Mouse (Mus musculus) midbrain, embryonic 14.5 days (tissue): Measurements from ENCODE around the gene R3hdm2. TPM values are rescaled to one million over a fixed set of nuclear protein-coding genes. Genes with fewer than 3 reads are reported as not detected.

ENCODE experiments used
- ATAC-seq: fragments of 200-750 bp; cut with Nextera tagmentation; 2 replicates; pipeline ENCODE4 v1.8.0; 2017; ENCODE audit warnings: moderate number of reproducible peaks, moderate library complexity; ENCODE audit not compliant: low FRiP score, low TSS enrichment
- DNase-seq: peaks from one replicate; pipeline ENCODE4 v3.0.0-alpha.2; 2015
- H3K27ac ChIP-seq: fragments of 300-500 bp; sonication (generic); replicated peaks from 2 replicates; pipeline ENCODE4 v1.5.1; 2014; ENCODE audit warnings: mild to moderate bottlenecking, low read depth, low read length, moderate library complexity
- H3K27me3 ChIP-seq: fragments of 300-500 bp; sonication (generic); 2 replicates; pipeline ENCODE4 v1.6.1; 2014; ENCODE audit warnings: low read length, control low read depth, mixed read lengths; ENCODE audit not compliant: control insufficient read depth, insufficient read depth
- H3K36me3 ChIP-seq: fragments of 300-500 bp; sonication (generic); 2 replicates; pipeline ENCODE4 v1.6.1; 2014; ENCODE audit warnings: low read length, control low read depth; ENCODE audit not compliant: control insufficient read depth, insufficient read depth
- H3K4me1 ChIP-seq: fragments of 300-500 bp; sonication (generic); 2 replicates; pipeline ENCODE4 v1.6.1; 2014; ENCODE audit warnings: mild to moderate bottlenecking, antibody characterized with exemption, low read length, control low read depth; ENCODE audit not compliant: control insufficient read depth, insufficient read depth
- H3K4me2 ChIP-seq: fragments of 300-500 bp; sonication (generic); 2 replicates; pipeline ENCODE4 v1.6.1; 2014; ENCODE audit warnings: mild to moderate bottlenecking, low read length, moderate library complexity
- H3K4me3 ChIP-seq: fragments of 300-500 bp; sonication (generic); replicated peaks from 2 replicates; pipeline ENCODE4 v1.5.1; 2014; ENCODE audit warnings: low read depth, low read length
- H3K9ac ChIP-seq: fragments of 300-500 bp; sonication (generic); replicated peaks from 2 replicates; pipeline ENCODE4 v1.6.1; 2014; ENCODE audit warnings: mild to moderate bottlenecking, low read length, moderate library complexity
- H3K9me3 ChIP-seq: fragments of 300-500 bp; sonication (generic); 2 replicates; pipeline ENCODE4 v1.6.1; 2016; ENCODE audit warnings: low read length, control low read depth, mixed read lengths; ENCODE audit not compliant: control insufficient read depth
- WGBS: fragments of 180-500 bp; shearing (Covaris S2); extraction: QIAGEN DNeasy Blood & Tissue Kit; methylation state at CpG from one replicate; pipeline ENCODE4 v1.1.7; 2014; 5-methylcytosine and 5-hydroxymethylcytosine counted together
- polyA plus RNA-seq: library from polyadenylated mRNA; unstranded; fragments of >200 nt; fragmentation: Nextera tagmentation; extraction: Ambion mirVana; gene quantifications from 2 replicates; pipeline ENCODE4 v1.2.1, GENCODE M21; 2014

Gene R3hdm2
- polyA plus RNA-seq, 1 experiment from 2014 or later: 34.0 TPM

- Histone ChIP-seq H3K9me3 (no peaks in the 10 kb centered on the region), H3K4me1 (0 out of 2 replicates have a peak, but pooled peaks cover 6% of the 10 kb centered on the region), H3K36me3 (no peaks in the 10 kb centered on the region), H3K4me3 (no peak overlapping the region), H3K4me2 (0 out of 2 replicates have a peak overlapping the region, but pooled peaks have one; percentile 45), H3K9ac (no peak overlapping the region), H3K27ac (no peak overlapping the region), H3K27me3 (no peaks in the 10 kb centered on the region)
- DNase-seq: no peak
- 86% methylated on average over 8 of the region's 8 CpGs for WGBS
- ATAC-seq: no peak
Measured at GRCm38 (mm10) chr10:127351285-127351595, 28.9 kb upstream of the R3hdm2 start.

GRCm38 (mm10) chr10:127351719-127352118 lies 28.4 kb upstream of the R3hdm2 start:
- H3K4me2 ChIP-seq: no peak overlapping the region
- 77% methylated on average over 8 of the region's 8 CpGs for WGBS
- DNase-seq: no peak

GRCm38 (mm10) chr10:127352187-127352586 lies 27.9 kb upstream of the R3hdm2 start:
- H3K27ac ChIP-seq: no peak overlapping the region
- no peaks in the 10 kb centered on the region for H3K27me3 ChIP-seq
- no peak overlapping the region for H3K9ac ChIP-seq
- no peak for DNase-seq
- no peaks in the 10 kb centered on the region for H3K36me3 ChIP-seq
- 86% methylated on average over 9 of the region's 9 CpGs for WGBS
- no peak overlapping the region for H3K4me3 ChIP-seq
- H3K9me3 ChIP-seq: no peaks in the 10 kb centered on the region
- H3K4me1 ChIP-seq: 0 out of 2 replicates have a peak, but pooled peaks cover 6% of the 10 kb centered on the region
- no peak overlapping the region for H3K4me2 ChIP-seq
- no peak for ATAC-seq

More at GRCm38 (mm10) chr10:127351719-127352118, 28.4 kb upstream of the R3hdm2 start:
- Histone ChIP-seq H3K9me3 (no peaks in the 10 kb centered on the region), H3K27ac (no peak overlapping the region), H3K4me3 (no peak overlapping the region), H3K9ac (no peak overlapping the region), H3K4me1 (0 out of 2 replicates have a peak, but pooled peaks cover 6% of the 10 kb centered on the region), H3K36me3 (no peaks in the 10 kb centered on the region), H3K27me3 (no peaks in the 10 kb centered on the region)
- no peak for ATAC-seq

- H3K4me1 ChIP-seq: 0 out of 2 replicates have a peak, but pooled peaks cover 6% of the 10 kb centered on the region
- no peak for DNase-seq
- WGBS: 90% methylated on average over 11 of the region's 11 CpGs
Measured at GRCm38 (mm10) chr10:127352766-127353165, 27.4 kb upstream of the R3hdm2 start.

GRCm38 (mm10) chr10:127353909-127354895 lies 25.9 kb upstream of the R3hdm2 start, which contains the start of gene Inhbe:
Gene Inhbe (minus strand): TSS chr10:127354411.
- ATAC-seq: no peak
- H3K27ac ChIP-seq: no peak within 1 kb of the TSS
- H3K27me3 ChIP-seq: no peaks in the 10 kb centered on the region
- H3K4me1 ChIP-seq: 0 out of 2 replicates have a peak, but pooled peaks cover 6% of the 10 kb centered on the region
- DNase-seq: no peak
- no peak within 1 kb of the TSS for H3K4me3 ChIP-seq
- no peaks in the 10 kb centered on the region for H3K9me3 ChIP-seq
- 90% methylated on average over 18 of the region's 18 CpGs for WGBS
- H3K9ac ChIP-seq: no peak within 1 kb of the TSS
- H3K4me2 ChIP-seq: no peak within 1 kb of the TSS
- no peaks in the 10 kb centered on the region for H3K36me3 ChIP-seq

More at GRCm38 (mm10) chr10:127352766-127353165, 27.4 kb upstream of the R3hdm2 start:
- Histone ChIP-seq H3K9ac (no peak overlapping the region), H3K4me3 (no peak overlapping the region), H3K27me3 (no peaks in the 10 kb centered on the region), H3K4me2 (no peak overlapping the region), H3K9me3 (no peaks in the 10 kb centered on the region), H3K27ac (no peak overlapping the region), H3K36me3 (no peaks in the 10 kb centered on the region)
- no peak for ATAC-seq

- ATAC-seq (no peak), DNase-seq (no peak)
- Histone ChIP-seq H3K9ac (no peak overlapping the region), H3K4me3 (no peak overlapping the region), H3K36me3 (no peaks in the 10 kb centered on the region), H3K27ac (no peak overlapping the region), H3K4me1 (0 out of 2 replicates have a peak, but pooled peaks cover 6% of the 10 kb centered on the region), H3K4me2 (no peak overlapping the region), H3K27me3 (no peaks in the 10 kb centered on the region), H3K9me3 (no peaks in the 10 kb centered on the region)
- 46% methylated on average over 10 of the region's 10 CpGs for WGBS
Measured at GRCm38 (mm10) chr10:127355336-127355735, 24.8 kb upstream of the R3hdm2 start.

- 84% methylated on average over 3 of the region's 3 CpGs for WGBS
- no peak for DNase-seq
Measured at GRCm38 (mm10) chr10:127360714-127361113, 19.4 kb upstream of the R3hdm2 start.

GRCm38 (mm10) chr10:127367116-127367515 lies 13.0 kb upstream of the R3hdm2 start:
- DNase-seq: no peak
- WGBS: 71% methylated on average over 5 of the region's 5 CpGs

More at GRCm38 (mm10) chr10:127360714-127361113, 19.4 kb upstream of the R3hdm2 start:
- H3K9me3 ChIP-seq: no peaks in the 10 kb centered on the region
- H3K36me3 ChIP-seq: no peaks in the 10 kb centered on the region
- ATAC-seq: no peak
- no peak overlapping the region for H3K4me2 ChIP-seq
- no peak overlapping the region for H3K4me3 ChIP-seq
- H3K27me3 ChIP-seq: no peaks in the 10 kb centered on the region
- no peak overlapping the region for H3K27ac ChIP-seq
- no peak overlapping the region for H3K9ac ChIP-seq
- H3K4me1 ChIP-seq: no peaks in the 10 kb centered on the region

More at GRCm38 (mm10) chr10:127367116-127367515, 13.0 kb upstream of the R3hdm2 start:
- H3K9me3 ChIP-seq: no peaks in the 10 kb centered on the region
- H3K4me3 ChIP-seq: no peak overlapping the region
- no peak for ATAC-seq
- no peaks in the 10 kb centered on the region for H3K36me3 ChIP-seq
- no peak overlapping the region for H3K27ac ChIP-seq
- H3K4me1 ChIP-seq: no peaks in the 10 kb centered on the region
- H3K9ac ChIP-seq: no peak overlapping the region
- no peak overlapping the region for H3K4me2 ChIP-seq
- no peaks in the 10 kb centered on the region for H3K27me3 ChIP-seq
